Mouse (Mus musculus): ENCODE measurements around the gene BC025446. TPM values are rescaled to one million over a fixed set of nuclear protein-coding genes. Genes with fewer than 3 reads are reported as not detected.
A peak's percentile ranks its signal among the peaks of the same experiment; 100 is the strongest.

The BC025446 gene
- polyA plus RNA-seq, 1 experiment from 2014 or later: 49.5 TPM

DNA sequence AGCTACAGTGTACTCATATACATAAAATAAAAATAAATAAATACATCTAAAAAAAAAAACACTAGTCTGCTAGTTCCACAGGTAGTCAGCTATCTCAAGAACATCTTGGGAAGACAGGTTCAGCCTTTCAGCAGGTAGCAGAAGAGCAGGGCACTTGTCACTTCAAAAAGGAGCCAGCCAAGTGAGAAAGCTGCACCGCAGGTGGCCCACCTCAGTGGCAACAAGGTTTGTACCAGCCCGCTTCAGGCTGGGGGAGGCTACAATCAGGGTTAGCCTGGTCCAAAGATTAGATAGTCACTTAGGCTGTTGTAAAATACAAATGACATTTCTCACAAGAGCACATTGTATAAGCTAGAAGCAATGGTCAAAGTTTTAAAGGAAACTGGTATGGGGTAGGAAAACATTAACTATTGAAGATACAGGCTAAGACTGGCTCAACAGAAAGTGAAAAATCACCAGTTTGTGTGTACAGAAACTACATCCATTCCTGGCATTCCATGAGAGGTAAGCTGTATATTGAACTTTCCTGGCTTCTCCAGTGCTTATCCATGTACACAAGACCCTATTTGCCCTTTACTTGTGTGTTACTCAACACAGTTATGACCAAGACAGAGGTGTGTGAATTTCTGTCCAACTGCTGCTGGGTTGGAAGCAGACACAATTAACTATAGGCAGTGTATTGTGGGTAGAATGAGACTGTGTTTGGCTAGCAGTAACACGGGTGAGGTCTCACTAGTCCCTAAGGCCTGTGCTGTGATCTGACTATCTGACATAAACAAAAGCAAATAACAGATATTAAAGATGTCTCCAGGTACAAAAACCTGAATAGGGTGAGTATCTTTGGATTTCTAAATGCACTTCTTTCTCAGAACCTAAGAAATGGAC is 26.8 kb downstream of the BC025446 start:
- ATAC-seq: peak; percentile 83
- Histone ChIP-seq H3K9me3 (ENCODE audit: control insufficient read depth, low read length) (no peaks in the 10 kb centered on the region), H3K4me3 (ENCODE audit: low read length) (no peak overlapping the region), H3K4me2 (ENCODE audit: low read depth, low read length) (no peak overlapping the region), H3K4me1 (ENCODE audit: control insufficient read depth, insufficient read depth, low read length) (no peaks in the 10 kb centered on the region), H3K9ac (ENCODE audit: low read depth, low read length) (no peak overlapping the region), H3K36me3 (ENCODE audit: control insufficient read depth, insufficient read depth, low read length) (no peaks in the 10 kb centered on the region), H3K27ac (ENCODE audit: low read length) (peak overlapping the region; percentile 73), H3K27me3 (replicated peaks; ENCODE audit: control insufficient read depth, insufficient read depth, low read length) (no peaks in the 10 kb centered on the region)
- WGBS: 48% methylated on average over 3 of the region's 3 CpGs

DNA sequence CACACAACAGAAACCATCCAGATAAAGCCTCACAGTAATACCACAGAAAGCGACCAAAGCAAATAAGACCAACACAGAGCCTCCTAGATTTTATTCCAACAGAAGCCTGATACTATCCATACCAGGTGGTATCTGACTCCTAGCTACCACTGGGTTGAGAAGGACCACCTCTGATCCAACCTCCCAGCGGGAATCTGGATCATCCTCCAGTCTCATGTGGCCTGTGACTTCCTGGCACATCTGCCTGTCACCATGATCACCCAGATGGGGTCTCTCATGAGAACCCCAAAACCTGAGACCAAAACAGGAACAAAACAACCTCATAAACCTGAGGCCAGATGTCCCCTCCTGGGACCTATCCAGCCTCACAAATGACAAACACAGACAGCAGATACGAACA is 38.5 kb downstream of the BC025446 start:
- ATAC-seq: no peak
- H3K4me2 ChIP-seq (ENCODE audit: low read depth, low read length): no peak overlapping the region
- no peaks in the 10 kb centered on the region for H3K4me1 ChIP-seq (ENCODE audit: control insufficient read depth, insufficient read depth, low read length)
- no peak overlapping the region for H3K4me3 ChIP-seq (ENCODE audit: low read length)
- no peak overlapping the region for H3K9ac ChIP-seq (ENCODE audit: low read depth, low read length)
- H3K27me3 ChIP-seq (replicated peaks; ENCODE audit: control insufficient read depth, insufficient read depth, low read length): no peaks in the 10 kb centered on the region
- no peaks in the 10 kb centered on the region for H3K9me3 ChIP-seq (ENCODE audit: control insufficient read depth, low read length)
- 85% methylated on average over 3 of the region's 3 CpGs for WGBS
- no peak overlapping the region for H3K27ac ChIP-seq (ENCODE audit: low read length)
- H3K36me3 ChIP-seq (ENCODE audit: control insufficient read depth, insufficient read depth, low read length): no peaks in the 10 kb centered on the region

DNA sequence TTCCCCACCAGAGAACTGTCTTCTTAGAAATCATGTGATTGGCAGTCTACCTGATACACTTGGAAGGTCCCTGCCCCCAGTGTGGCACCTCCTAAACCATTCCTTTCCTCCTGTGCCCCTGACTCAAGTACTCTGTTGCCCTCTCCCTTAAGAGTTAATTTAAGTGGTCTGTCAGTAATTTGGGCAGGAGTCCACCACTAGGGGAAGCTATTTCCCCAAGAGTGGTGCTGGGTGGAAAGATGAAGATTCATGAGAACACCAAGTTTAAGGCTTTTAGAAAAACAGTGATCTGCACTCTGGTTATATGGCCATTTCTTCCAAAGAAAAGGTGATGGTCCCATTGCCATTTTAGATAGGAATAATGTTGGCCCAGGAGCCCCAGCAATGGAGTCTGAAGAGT is 49.7 kb downstream of the BC025446 start:
- Histone ChIP-seq H3K4me3 (ENCODE audit: low read length) (no peak overlapping the region), H3K4me1 (ENCODE audit: control insufficient read depth, insufficient read depth, low read length) (no peaks in the 10 kb centered on the region), H3K36me3 (ENCODE audit: control insufficient read depth, insufficient read depth, low read length) (no peaks in the 10 kb centered on the region), H3K9me3 (ENCODE audit: control insufficient read depth, low read length) (no peaks in the 10 kb centered on the region), H3K27ac (ENCODE audit: low read length) (no peak overlapping the region), H3K9ac (ENCODE audit: low read depth, low read length) (no peak overlapping the region), H3K27me3 (replicated peaks; ENCODE audit: control insufficient read depth, insufficient read depth, low read length) (no peaks in the 10 kb centered on the region), H3K4me2 (ENCODE audit: low read depth, low read length) (no peak overlapping the region)
- ATAC-seq: no peak

DNA sequence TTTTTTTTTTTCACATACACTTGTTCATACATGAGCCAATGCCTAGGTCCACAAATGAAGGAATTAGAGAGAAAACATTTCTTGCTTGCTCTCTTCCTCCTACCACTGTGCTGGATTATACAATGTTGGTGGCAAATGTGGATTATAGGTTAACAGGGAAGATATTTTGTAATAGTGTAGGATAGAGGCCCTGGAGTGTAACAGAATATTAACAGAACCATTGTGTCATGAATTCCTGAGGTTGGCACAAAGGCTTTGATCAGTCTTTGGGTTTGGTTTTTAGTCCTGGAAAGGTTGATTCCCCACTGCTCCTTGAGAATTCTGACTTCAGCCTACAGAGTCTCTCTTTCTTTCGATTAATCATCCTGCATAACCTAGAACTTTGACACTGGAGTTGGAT is 50.5 kb downstream of the BC025446 start:
- H3K36me3 ChIP-seq (ENCODE audit: control insufficient read depth, insufficient read depth, low read length): no peaks in the 10 kb centered on the region
- no peaks in the 10 kb centered on the region for H3K27me3 ChIP-seq (replicated peaks; ENCODE audit: control insufficient read depth, insufficient read depth, low read length)
- no peak for ATAC-seq
- no peak overlapping the region for H3K27ac ChIP-seq (ENCODE audit: low read length)
- no peak overlapping the region for H3K4me3 ChIP-seq (ENCODE audit: low read length)
- H3K4me2 ChIP-seq (ENCODE audit: low read depth, low read length): no peak overlapping the region
- 67% methylated on average over 1 of the region's 1 CpGs for WGBS
- H3K4me1 ChIP-seq (ENCODE audit: control insufficient read depth, insufficient read depth, low read length): no peaks in the 10 kb centered on the region
- no peaks in the 10 kb centered on the region for H3K9me3 ChIP-seq (ENCODE audit: control insufficient read depth, low read length)
- H3K9ac ChIP-seq (ENCODE audit: low read depth, low read length): no peak overlapping the region

DNA sequence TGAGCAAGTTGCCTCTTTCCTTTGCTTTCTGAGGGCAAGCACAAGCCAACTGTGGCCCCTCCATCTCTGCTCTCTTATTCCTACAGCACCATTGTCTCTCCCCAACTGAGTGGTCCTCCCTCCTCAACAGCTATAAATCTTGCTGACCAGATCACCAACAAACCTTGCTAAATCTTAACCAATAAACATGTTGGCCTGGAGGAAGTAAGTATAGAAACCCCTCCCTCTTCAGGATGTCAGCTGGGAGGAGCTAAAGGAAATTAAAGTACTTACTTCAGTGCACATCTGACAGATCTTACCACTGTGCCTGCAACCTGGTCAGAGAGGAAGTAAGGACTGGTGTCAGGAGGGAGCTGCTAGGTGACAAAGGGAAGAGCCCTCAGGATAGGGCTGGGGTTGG is 51.9 kb downstream of the BC025446 start, which contains the start of gene Ly6f:
Gene Ly6f, plus strand, starts transcription at position 301 of the 400 bp plus-strand sequence.
- Histone ChIP-seq H3K4me2 (ENCODE audit: low read depth, low read length) (no peak within 1 kb of the TSS), H3K36me3 (ENCODE audit: control insufficient read depth, insufficient read depth, low read length) (no peaks in the 10 kb centered on the region), H3K4me3 (ENCODE audit: low read length) (no peak within 1 kb of the TSS), H3K9ac (ENCODE audit: low read depth, low read length) (no peak within 1 kb of the TSS), H3K27ac (ENCODE audit: low read length) (no peak within 1 kb of the TSS), H3K27me3 (replicated peaks; ENCODE audit: control insufficient read depth, insufficient read depth, low read length) (no peaks in the 10 kb centered on the region), H3K4me1 (ENCODE audit: control insufficient read depth, insufficient read depth, low read length) (no peaks in the 10 kb centered on the region), H3K9me3 (ENCODE audit: control insufficient read depth, low read length) (no peaks in the 10 kb centered on the region)
- ATAC-seq: no peak

DNA sequence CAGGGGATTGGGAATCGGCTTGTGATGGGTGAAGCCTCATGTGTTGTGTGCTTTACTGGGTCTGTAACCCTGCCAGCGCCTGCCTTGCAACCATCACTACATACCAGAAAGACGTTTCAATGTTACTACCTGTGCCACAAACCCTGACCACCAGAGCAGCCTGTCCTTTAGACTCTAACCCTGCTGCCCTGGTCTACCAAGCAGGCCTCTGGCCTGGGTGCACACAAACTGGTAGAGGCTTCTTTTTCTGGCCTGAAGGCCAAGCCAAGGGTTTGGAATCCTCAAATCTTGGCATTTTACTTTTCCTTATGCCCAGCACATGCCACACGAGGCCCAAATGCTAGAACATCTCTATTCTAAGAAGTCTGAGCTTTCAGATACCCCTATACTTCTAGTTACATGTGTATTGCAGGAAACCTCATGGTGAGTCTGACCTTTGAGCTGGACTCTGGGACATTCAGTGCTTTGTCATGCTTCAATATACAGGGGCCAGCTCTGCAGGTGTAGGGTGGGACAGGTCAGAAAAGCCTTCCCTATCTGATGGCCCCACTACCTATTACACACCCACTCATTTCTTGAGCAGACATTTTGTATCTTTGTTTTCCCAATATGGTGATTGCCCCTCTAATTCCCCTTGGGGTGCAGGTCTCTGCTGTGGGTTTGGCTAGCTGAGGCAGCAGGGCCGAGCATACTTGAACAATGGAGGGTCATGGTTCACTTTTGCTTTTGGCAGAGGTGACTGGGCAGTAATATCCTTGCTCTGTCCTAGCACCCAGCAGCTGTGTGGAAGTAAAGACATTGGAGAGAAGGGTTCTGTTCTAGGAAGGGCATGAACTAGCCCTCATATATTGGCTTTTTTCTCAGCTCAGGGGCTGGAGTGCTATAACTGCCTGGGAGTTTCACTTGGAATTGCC is 53.0 kb downstream of the BC025446 start:
- H3K36me3 ChIP-seq (ENCODE audit: control insufficient read depth, insufficient read depth, low read length): no peaks in the 10 kb centered on the region
- H3K4me3 ChIP-seq (ENCODE audit: low read length): no peak overlapping the region
- 77% methylated on average over 5 of the region's 5 CpGs for WGBS
- no peak overlapping the region for H3K4me2 ChIP-seq (ENCODE audit: low read depth, low read length)
- H3K27me3 ChIP-seq (replicated peaks; ENCODE audit: control insufficient read depth, insufficient read depth, low read length): no peaks in the 10 kb centered on the region
- H3K9me3 ChIP-seq (ENCODE audit: control insufficient read depth, low read length): no peaks in the 10 kb centered on the region
- no peak overlapping the region for H3K9ac ChIP-seq (ENCODE audit: low read depth, low read length)
- no peaks in the 10 kb centered on the region for H3K4me1 ChIP-seq (ENCODE audit: control insufficient read depth, insufficient read depth, low read length)
- H3K27ac ChIP-seq (ENCODE audit: low read length): no peak overlapping the region
- ATAC-seq: peak; percentile 89

DNA sequence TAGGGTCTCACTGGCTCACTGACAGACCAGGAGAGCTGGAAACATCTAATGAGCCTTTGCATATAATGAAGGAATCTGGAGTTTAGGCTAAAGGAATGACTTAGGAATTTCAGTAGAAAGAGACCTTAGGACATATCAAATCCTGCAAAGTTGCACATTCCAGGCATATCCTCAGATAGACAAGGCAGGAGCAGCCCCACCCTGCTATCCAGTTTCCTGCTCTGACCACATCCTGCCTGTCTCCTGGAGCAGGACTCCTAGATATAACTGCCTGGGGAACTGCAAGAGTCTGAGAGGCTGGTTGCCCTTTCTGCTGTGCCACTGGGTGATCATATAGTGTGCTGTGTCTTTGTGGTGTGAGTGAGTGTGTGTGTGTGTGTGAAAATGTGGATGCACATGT is 54.0 kb downstream of the BC025446 start:
- no peaks in the 10 kb centered on the region for H3K27me3 ChIP-seq (replicated peaks; ENCODE audit: control insufficient read depth, insufficient read depth, low read length)
- H3K4me2 ChIP-seq (ENCODE audit: low read depth, low read length): no peak overlapping the region
- H3K4me1 ChIP-seq (ENCODE audit: control insufficient read depth, insufficient read depth, low read length): no peaks in the 10 kb centered on the region
- no peak overlapping the region for H3K27ac ChIP-seq (ENCODE audit: low read length)
- H3K9me3 ChIP-seq (ENCODE audit: control insufficient read depth, low read length): no peaks in the 10 kb centered on the region
- peak; percentile 73; the same call in 1 of the 2 replicates for ATAC-seq
- H3K9ac ChIP-seq (ENCODE audit: low read depth, low read length): no peak overlapping the region
- H3K4me3 ChIP-seq (ENCODE audit: low read length): no peak overlapping the region
- no peaks in the 10 kb centered on the region for H3K36me3 ChIP-seq (ENCODE audit: control insufficient read depth, insufficient read depth, low read length)

DNA sequence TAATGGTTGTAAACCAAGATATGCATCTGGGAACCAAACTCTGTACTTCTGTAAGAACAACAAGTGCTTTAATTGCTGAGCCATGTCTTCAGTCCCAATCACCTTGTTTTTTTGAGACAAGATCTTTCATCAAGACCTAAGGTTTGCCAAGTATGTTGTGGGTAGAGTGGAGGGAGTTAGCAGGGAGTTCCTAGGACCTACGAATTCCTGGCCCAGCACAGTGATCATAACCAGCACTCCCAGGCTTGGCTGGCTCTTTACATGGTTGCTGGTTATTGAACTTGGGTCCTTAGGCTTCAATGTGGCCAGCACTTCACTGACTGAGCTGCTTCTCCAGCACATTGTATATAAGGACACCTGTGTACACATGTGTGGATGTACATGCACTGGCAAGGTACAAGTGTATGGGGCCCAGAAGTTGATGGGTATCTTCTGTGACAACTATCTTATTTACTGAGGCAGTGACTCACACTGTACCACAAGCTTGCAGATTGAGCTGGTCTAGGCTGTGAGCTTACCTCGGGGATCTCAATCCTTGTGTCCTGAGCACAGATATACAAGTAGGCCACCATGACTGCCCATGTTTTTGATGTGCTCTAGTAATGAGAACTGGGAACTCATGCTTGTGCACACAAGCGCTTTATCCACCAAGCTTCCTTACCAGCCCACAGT is 54.7 kb downstream of the BC025446 start:
- no peaks in the 10 kb centered on the region for H3K4me1 ChIP-seq (ENCODE audit: control insufficient read depth, insufficient read depth, low read length)
- H3K9ac ChIP-seq (ENCODE audit: low read depth, low read length): no peak overlapping the region
- H3K9me3 ChIP-seq (ENCODE audit: control insufficient read depth, low read length): no peaks in the 10 kb centered on the region
- no peak for ATAC-seq
- no peak overlapping the region for H3K27ac ChIP-seq (ENCODE audit: low read length)
- no peaks in the 10 kb centered on the region for H3K27me3 ChIP-seq (replicated peaks; ENCODE audit: control insufficient read depth, insufficient read depth, low read length)
- no peaks in the 10 kb centered on the region for H3K36me3 ChIP-seq (ENCODE audit: control insufficient read depth, insufficient read depth, low read length)
- WGBS: 86% methylated on average over 3 of the region's 3 CpGs
- no peak overlapping the region for H3K4me2 ChIP-seq (ENCODE audit: low read depth, low read length)
- H3K4me3 ChIP-seq (ENCODE audit: low read length): no peak overlapping the region

DNA sequence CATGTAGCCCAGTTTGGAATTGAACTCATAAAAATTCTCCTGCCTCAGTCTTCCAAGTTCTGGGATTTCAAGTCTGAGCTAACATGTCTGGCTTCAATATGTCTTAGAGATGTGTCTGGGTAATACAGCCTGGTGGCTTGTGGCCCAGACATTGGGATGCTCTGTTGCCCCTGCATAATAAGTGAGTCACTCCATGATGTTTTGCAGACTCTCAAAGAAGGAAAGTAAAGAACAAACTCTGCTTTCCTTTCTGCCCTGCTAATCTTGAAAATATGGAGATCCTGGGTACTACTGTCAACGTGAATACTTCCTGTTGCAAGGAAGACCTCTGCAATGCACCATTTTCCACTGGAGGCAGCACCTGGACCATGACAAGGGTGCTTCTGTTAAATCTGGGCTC is 55.2 kb downstream of the BC025446 start:
- Histone ChIP-seq H3K27me3 (replicated peaks; ENCODE audit: control insufficient read depth, insufficient read depth, low read length) (no peaks in the 10 kb centered on the region), H3K9me3 (ENCODE audit: control insufficient read depth, low read length) (no peaks in the 10 kb centered on the region), H3K9ac (ENCODE audit: low read depth, low read length) (no peak overlapping the region), H3K4me2 (ENCODE audit: low read depth, low read length) (no peak overlapping the region), H3K27ac (ENCODE audit: low read length) (no peak overlapping the region), H3K36me3 (ENCODE audit: control insufficient read depth, insufficient read depth, low read length) (no peaks in the 10 kb centered on the region), H3K4me1 (ENCODE audit: control insufficient read depth, insufficient read depth, low read length) (no peaks in the 10 kb centered on the region), H3K4me3 (ENCODE audit: low read length) (no peak overlapping the region)
- WGBS: 56% methylated on average over 1 of the region's 1 CpGs
- ATAC-seq: no peak

Data from intestine, embryonic 16.5 days (tissue).